Mouse (Mus musculus) embryo, embryonic 10.5 days (tissue): ENCODE results near the gene Pank2.
A peak's percentile ranks its signal among the peaks of the same experiment; 100 is the strongest.
"Not testable (repeated sequence)": the region's sequence is repeated elsewhere in the genome, so short reads cannot be mapped to it uniquely, and the experiment has no call there.

Experiments used
- DNase-seq: peaks from one replicate; pipeline ENCODE4 v3.0.0-alpha.2; 2015; ENCODE audit warnings: low spot score

Pank2 gene

GRCm38 (mm10) chr2:131260544-131261307 lies 1.6 kb upstream of the Pank2 start:
- peak; percentile 22 for DNase-seq

GRCm38 (mm10) chr2:131261481-131262212 lies 648 bp upstream of the Pank2 start:
- DNase-seq, result peak; percentile 87

- DNase-seq, result peak; percentile 68
Observed at GRCm38 (mm10) chr2:131262680-131263670, 680 bp downstream of the Pank2 start.

- no peak for DNase-seq
Observed at GRCm38 (mm10) chr2:131264027-131264426, 1.7 kb downstream of the Pank2 start.

GRCm38 (mm10) chr2:131265056-131265455 lies 2.8 kb downstream of the Pank2 start:
- no peak for DNase-seq

GRCm38 (mm10) chr2:131275493-131275892 lies 13.2 kb downstream of the Pank2 start:
- DNase-seq, result no peak

GRCm38 (mm10) chr2:131276722-131277121 lies 14.4 kb downstream of the Pank2 start:
- no peak for DNase-seq

GRCm38 (mm10) chr2:131281596-131281995 lies 19.3 kb downstream of the Pank2 start:
- no peak for DNase-seq

GRCm38 (mm10) chr2:131286276-131286675 lies 24.0 kb downstream of the Pank2 start:
- DNase-seq, result no peak

- DNase-seq, result no peak
Observed at GRCm38 (mm10) chr2:131290669-131291068, 28.4 kb downstream of the Pank2 start.

GRCm38 (mm10) chr2:131296746-131297261 lies 34.5 kb downstream of the Pank2 start:
- no peak for DNase-seq

- not testable (repeated sequence) for DNase-seq
Observed at GRCm38 (mm10) chr2:131298674-131299073, 36.4 kb downstream of the Pank2 start.

- no peak for DNase-seq
Observed at GRCm38 (mm10) chr2:131300485-131300884, 38.2 kb downstream of the Pank2 start.

- DNase-seq, result no peak
Observed at GRCm38 (mm10) chr2:131301635-131302034, 39.3 kb downstream of the Pank2 start.

- DNase-seq, result no peak
Observed at GRCm38 (mm10) chr2:131304497-131304896, 42.2 kb downstream of the Pank2 start.

GRCm38 (mm10) chr2:131305226-131305625 lies 42.9 kb downstream of the Pank2 start:
- not testable (repeated sequence) for DNase-seq

GRCm38 (mm10) chr2:131307391-131307790 lies 45.1 kb downstream of the Pank2 start:
- no peak for DNase-seq

GRCm38 (mm10) chr2:131307822-131308221 lies 45.5 kb downstream of the Pank2 start:
- peak; percentile 31 for DNase-seq

- DNase-seq, result no peak
Observed at GRCm38 (mm10) chr2:131309296-131309695, 47.0 kb downstream of the Pank2 start.

GRCm38 (mm10) chr2:131316167-131316566 lies 53.9 kb downstream of the Pank2 start:
- DNase-seq, result no peak

GRCm38 (mm10) chr2:131319401-131319800 lies 57.1 kb downstream of the Pank2 start:
- no peak for DNase-seq

- DNase-seq, result not testable (repeated sequence)
Observed at GRCm38 (mm10) chr2:131321192-131321591, 58.9 kb downstream of the Pank2 start.
